Mouse (Mus musculus) adrenal gland, postnatal 10 days (tissue): Measurements from ENCODE around the gene Fto. TPM values are rescaled to one million over a fixed set of nuclear protein-coding genes. Genes with fewer than 3 reads are reported as not detected.

ENCODE experiments used
- DNase-seq: peaks from one replicate; pipeline ENCODE4 v3.0.0; 2021; ENCODE audit warnings: mixed read lengths
- total RNA-seq, 2 experiments: library from RNA; stranded (reverse); gene quantifications; 2 replicates each; pipeline ENCODE4 v1.2.3; 2021

Gene Fto
- total RNA-seq, 2 experiments from 2014 or later: 64.6 to 79.4 TPM

DNA sequence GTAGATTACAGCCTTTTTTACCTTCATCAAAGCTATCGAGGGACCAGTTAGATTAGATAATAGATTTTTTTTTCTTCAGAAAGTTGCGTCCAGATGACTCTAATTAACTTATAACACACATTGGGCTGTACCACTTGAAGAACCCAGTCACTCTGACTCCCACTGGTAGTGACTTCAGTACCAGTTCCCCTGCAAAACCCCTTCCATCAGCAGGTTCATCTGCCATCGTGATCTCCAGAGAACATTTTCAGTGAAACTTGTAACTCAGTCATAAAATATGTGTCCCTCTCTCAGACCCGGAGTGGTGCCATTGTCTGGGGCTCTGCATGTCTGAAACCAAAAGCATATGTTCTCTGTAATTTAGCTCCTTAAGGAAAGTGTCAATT, 211.5 kb downstream of the Fto start:
- DNase-seq: no peak

DNA sequence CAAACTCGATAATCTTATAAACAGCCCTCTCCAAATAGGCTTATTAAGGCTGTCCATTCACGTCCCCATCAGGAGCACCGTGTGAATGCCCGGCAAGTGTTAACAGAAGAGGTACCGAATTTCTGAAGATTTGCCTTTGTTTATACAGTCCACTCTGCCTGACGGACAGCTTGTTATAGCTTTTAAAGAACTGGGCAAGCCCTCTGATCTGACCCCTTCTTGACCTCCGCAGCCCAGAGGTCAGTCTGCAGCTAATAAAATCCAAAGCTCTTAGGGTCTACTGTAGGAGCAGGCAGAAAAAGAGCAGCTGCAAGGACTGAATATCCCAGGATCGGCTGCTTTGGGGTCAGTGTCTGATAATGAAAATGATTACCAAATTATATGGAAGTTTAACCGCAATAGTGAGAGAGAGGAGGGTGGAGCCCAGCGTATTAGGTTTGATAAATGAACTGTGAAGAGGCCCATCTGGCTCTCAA, 212.1 kb downstream of the Fto start:
- no peak for DNase-seq

DNA sequence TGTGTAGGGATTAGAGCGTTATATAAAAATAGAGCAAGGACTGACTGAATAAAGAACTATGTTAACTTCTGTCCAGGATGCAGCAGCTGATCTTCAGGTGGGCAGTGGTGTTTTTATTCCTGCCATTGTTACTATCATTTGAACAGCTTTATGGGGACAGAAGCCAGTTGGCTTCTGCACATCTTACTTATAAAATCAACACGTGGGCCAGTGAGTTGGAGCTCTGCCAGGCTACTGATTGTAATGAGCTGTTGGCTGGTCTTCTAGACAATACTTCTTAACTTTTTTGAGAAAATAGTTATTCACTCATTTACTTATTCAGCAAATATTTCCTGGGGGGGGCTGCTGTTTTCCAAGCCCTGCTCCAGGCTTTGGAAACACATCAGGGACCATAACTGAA, 215.6 kb downstream of the Fto start:
- DNase-seq: peak; percentile 39

DNA sequence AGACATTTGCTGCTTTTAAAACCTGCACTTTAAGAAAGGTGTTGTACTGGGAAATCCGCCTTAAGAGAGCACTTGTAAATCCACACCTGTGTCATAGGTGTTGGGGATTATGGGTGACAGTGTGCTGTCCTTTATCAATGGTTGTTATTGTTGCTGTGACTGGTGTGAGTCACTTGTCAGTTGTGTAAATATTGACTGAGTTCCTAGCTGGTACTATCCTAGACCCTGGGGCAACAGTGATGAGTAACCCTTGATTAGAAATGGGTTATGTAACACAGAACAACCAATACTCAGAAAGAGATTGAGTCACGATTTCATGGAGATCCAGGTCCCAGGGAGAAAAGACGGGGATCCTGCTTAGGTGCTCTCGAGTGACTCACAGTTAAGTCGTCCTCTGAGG, 216.4 kb downstream of the Fto start:
- DNase-seq: no peak

DNA sequence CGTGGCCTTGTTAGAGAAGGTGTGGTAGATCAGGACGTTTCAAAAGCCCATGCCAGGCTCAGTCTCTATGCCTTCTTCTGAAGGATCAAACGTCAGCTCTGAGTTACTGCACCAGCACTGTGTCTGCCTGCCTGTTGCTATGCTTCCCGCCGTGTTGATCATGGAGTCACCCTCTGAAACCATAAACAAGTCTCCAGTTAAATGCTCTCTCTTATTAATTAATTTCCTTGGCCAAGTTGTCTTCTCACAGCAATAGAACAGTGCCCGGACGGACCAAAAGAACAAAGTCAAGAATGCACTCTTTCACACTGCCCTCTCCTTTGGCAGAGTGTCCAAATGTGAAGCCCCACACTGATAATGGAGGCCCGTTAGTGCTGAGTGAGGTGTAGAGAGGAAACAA, 217.3 kb downstream of the Fto start:
- no peak for DNase-seq

DNA sequence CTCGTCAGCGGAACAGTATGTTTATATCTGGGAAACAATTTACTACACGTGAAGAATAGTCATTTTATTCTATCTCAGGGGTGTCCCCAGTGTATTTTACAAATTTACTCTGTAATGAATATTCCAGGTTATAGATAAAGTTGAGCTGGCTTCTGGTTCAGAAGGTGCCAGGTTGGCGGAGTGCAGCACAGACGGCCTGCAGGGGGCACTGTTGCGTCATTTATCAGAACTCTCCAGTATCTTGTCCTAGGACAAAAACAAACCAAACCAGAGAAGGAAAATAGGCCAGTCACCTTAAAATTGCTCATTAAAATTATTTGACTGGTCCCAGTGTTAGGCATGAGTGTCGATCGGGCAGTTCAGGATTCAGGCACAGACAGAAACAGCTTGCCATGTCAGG, 218.6 kb downstream of the Fto start:
- DNase-seq: peak; percentile 91

DNA sequence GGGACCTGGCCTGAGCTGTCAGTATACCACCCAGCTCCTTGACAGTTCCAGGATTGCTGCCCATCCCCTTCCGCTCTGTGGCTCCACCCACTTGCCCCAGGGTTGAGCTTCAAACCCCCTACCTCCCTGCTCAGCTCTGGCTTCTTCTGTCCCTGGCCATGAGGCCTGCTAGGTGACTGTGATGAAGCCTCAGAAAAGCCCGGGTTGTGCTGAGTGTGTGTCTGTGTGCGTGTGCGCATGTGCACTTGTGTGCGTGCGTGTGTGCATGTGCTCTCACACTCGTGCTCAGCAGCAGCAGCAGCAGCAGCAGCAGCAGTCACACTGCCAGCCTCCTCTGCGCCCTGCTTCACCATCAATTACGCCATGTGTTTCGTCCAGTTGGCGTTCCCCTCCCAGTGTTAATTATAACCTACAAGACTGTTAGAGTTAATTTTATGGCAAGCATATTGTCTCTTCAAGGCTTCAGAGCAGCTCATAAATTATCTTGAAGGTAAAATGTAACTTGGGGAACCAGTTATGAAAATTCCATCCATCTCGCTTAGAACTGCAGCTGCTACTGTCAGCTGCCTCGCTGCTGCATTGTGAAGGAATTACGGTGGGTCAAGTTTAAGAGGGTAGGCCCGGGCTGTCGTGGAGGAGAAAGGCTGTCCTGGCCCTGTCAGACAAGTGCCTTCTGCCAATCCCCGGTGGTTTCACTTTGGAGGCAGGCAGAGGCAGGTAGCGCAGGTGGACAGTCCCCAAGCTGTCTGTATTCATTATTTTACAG, 219.5 kb downstream of the Fto start:
- no peak for DNase-seq

DNA sequence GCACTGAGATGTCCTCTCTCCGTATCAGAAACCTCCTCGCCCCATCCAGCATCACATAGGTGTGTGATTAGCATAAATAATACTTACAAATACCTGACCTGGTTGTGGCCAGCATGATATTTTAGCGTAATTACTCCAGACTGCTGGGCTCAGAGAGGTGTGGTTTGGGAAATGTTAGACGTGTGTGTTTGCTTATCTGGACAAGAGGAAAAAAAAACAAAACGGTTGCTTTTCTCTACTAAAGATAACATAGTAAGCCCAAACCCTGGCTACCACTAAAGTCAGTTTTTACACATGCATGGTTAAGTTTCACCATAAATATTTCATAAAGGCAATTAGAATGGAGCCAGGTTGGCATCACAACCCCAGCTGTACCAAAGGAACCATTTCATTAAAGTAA, 221.4 kb downstream of the Fto start:
- no peak for DNase-seq

DNA sequence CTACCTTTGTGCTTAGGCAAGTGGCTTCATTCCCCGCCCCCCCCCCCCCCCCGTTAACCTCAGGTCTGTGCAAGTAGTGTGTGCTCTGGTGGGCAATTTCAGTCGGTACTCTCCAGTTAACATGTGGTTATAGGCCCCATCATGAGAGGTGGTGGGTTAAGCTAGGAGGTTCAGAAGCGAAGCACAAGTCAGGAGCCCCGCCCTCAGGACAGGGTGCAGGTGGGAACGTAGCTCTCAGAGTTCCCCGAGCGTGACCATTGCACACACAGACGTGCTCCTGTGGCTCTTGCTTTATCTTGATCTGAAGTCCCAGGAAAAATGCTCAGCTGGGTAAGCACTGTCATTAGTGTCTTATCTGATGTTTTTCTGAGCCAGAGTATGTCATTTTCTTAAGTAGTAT, 224.8 kb downstream of the Fto start:
- DNase-seq: no peak

DNA sequence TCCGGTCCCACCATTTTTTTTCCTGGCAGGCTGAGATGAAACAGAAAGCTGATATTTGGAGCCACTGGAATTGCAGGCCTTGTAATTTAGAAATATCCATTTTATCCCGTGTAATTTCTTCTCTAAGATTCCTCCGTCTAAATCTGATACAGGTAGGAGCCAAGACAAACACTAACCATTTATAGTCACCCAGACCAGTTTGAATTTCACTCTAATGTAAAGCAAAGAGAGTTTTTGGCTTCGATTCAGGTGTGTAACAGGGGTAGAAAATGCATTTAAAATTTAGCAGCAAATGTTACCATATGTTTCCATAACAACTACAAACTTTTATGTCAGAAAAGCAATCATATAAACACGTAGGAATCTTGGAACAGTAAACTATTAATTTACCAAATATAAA, 225.6 kb downstream of the Fto start:
- no peak for DNase-seq

DNA sequence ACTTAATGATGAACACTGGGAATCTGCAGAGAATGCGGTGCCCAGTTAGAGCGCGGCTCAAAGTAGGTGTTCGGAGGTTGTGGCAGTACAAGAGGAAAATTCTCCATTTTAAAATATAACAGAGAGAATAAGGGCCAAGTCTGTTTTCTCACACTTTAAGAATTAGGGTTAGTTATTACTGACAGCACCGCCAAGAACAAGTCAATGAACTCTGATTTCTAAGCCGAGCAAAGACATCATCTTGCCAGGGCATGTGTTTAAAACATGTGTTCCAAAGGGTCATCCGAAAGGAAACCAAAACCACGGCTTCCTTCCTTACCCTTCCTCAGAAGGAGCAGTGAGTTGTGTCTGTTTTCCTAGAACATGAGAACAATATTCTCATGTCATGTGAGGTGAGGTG, 226.3 kb downstream of the Fto start:
- no peak for DNase-seq

DNA sequence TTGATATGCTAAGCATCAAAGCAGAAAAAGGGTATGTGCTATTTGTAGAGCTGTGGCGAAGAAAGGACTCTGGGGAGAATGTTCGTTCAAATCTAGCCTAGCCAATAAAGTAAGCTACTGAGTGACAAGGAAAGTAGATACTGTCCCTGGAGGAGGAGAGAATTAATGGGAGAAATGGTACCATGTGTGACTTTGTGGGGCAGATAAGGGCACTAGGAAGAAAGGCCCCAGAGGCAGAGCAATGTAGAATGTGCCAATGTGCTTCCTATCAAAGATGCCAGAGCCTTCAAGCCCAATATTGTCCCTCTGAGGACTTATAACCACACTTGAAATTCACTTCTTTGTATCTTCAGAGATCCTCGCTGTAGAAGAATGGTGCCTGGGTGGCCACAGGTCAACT, 227.9 kb downstream of the Fto start:
- no peak for DNase-seq

DNA sequence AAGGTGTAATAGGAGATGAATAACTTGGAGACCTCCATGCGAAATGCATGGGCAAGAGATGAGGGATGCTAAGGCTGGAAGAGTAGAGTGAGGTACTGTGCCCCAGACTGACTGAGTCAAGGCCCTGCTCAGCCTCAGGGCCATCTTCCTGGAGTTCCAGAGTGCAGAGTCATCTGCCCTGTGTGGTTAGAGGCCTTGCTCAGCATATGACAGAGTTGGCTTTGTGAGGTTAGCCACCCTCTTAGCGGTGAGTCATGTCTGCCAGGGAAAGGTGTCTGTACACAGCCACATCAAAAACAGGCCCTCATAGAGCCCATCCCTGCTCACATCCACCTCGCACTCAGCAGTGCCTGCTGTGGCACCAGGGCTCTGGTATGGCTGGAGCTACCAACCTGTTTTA, 232.2 kb downstream of the Fto start:
- peak; percentile 14 for DNase-seq

DNA sequence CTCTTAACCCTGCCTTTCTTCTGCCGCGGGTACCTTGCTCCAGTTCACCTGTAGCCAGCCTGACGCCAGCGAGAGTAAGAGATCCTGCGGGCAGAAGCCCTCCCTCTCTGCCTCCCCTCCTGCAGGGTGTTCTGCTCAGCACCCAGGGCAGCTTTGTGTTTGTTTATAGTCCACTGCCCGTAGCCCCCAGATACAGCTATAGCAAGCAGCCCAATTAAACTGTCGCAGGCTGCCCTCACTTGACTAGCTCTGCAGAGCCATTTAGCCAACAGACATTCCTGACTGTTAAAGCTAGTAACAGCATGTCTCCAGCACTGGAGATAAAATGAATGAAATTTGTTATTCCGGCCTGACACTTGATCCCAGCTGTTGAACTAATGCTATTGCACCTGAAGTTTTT, 233.3 kb downstream of the Fto start:
- no peak for DNase-seq

DNA sequence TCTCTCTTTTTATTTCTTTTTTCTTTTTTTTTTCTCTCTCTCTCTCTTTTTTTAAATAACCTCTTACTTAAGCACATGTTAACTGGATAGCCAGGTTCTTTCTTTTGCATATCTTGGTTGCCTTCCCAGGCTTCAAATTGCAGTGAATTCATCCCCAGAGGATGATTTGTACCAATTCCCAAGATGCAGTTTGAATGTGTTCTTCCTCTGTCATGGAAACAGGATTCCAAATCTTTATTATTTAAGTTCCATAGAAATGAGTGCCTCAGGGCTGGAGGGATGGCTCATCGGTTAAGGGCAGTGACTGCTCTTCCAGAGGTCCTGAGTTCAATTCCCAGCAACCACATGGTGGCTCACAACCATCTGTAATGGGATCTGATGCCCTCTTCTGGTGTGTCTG, 236.8 kb downstream of the Fto start:
- DNase-seq: no peak

DNA sequence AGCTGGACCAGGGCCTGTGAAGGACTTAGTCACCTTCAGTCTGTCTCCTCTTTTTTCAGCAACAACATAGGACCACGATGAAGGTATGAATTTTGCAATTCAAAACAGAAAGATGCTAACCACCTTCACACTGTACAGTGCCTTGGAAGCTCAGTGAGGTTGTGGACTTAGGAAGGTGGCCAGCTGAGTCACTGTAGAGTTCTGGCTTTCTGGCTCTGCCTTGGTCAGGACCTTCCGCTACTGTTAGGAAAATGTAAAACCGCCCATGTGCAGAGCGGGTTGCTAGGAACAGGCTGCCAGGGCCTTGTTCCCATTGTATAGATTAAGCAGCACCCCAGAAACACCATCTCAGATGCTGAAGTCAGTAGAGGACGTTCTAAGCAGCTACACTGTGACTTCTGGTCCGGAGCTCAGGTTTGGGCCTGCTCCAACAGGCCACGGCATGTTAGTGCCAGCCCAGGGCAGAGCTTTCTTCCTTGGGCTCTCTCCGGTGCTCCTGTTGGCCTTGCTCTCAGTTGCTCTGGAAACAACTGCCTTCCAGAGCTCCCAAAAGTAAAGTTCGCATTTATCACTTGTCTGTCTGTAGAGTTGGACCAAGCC, 237.9 kb downstream of the Fto start:
- no peak for DNase-seq

DNA sequence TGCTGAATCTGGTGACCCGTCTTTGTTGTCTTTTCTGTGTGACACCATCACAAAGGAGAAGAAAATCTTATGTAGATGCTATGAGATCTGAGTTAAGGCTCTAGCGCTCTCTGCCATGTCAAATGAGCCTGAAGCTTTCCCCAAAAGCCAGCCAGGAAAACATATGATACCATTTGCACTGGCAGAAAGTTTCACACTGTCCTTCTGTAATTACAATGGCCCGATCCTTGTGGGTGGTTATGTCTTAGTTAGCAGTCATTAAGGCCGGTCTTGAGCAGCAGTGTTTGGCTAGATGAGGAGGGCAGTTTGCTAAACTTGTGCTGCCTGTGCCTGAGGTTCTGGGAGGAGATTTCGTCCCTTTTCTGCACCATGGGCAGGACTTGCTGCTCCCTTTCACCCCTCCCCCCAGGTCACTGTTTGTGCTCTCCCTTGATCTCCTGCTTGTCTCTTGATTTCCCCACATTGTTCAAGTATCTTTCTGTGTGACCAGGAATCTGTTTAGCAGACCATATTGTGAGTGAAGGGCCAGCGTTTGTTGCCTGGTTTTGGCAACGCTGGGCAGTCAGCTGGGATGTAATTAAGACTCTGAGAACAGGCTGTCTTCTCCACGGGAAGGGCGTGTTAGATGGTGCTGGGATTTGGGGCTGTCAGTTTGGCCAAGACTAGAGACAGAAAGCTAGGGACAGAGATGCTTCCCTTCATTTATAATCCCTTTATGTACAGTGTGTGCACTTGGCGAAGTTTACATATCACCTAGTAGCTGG, 238.6 kb downstream of the Fto start:
- DNase-seq: no peak

DNA sequence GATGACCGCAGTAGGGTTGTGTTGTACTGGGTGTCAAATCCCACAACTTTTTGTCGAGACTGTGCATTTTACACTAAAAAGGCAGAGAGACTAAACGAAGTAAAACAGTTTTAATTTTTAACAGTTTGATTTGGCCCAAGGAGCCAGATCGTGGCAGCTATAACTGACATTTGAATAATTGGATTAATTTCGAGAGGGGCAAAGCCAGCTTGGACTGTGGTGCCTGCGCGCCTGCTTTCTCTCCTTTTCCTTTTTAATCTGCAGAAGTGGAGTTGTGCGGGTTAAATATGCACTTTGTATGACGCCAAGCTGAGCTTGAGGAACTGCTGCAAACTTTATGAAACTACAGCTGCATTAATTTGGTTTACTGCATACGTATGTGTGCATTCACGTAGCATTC, 239.3 kb downstream of the Fto start:
- no peak for DNase-seq

DNA sequence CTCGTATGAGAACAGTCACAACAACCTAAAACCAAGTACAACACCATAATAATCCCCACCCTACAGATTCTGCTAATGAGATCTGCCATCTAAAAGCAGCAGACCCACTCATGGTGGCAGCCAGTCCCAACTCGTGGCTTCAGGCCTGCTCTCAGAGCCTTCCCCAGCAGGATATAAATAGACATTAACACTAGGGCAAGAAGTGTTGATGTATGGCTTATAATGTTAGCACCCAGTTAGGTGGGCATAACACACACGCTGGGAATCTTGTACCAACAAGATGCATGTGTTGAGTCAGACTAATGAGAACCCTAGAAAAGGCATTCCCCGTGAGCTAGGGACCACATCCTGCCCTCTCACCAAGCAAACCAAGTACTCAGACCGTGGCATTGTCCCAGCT, 240.1 kb downstream of the Fto start:
- no peak for DNase-seq

DNA sequence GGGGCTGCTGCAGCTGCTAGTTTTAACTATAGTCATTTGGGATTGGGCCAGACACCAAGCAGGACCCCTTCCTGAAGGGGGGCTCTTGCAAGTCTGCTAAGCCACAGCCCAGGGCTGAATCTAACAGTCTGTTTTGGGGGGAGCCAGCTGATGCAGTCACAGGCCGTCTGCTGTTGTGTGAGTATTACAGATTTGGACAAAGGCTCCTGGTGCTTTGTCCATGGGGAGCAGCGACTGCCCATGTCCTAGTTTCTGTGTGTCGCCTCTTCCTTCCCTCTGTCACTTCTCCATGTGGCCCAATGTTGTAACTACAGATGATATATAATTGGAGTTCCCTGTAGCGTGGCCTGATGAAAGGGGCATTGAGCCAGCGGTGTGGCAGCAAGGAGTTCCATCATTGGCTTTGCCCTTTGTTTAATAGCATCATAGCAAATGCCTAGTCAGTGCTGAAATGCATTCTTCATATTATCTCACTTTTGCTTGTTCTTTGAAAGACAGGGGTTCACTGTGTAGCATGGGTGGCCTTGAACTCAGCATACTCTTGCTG, 243.8 kb downstream of the Fto start:
- DNase-seq: no peak

DNA sequence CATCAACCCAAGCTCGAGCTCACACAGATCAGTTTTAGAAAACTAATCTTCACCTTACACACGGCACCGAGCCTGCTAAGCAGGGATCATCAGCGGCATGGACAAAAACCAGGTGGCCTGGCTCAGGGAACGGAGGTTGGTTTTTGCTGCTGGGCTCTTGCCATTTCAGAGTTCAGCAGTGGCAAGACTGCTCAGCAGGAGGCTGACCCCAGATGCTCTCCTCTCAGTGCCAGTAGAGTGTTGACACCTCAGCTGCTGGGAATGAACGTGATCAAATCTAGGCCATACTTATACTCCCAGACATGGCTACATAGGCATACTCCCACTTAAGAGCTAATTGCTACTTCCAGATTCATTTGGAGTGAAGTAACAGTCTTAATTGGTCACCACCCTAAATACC, 245.1 kb downstream of the Fto start:
- DNase-seq: no peak

DNA sequence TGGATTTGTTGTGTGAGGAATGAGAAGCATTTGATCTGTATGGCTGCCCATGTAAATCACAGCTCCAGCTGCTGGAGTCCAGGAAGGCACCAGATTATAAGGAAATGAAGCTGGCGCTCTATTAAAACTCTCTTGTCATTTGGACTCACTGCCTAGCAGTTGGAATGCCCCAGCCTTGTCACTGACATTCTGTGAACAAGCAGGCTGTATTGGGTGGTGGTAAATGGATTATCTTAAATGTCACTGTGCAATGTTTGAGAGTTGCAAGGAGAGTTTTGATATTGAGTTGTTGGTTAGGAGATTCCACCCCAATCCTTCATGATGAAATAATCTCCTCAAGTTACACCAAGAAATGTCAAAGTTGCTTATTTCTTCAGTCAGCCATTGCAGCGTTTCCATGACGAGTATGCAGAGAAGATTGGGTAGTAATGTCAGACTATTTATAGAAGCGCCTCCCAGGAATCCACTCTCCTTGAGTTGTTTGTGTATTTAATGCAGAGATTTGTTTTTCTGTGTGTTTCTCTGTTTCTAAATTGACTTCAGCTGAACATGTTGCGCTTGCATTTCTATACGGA, 246.8 kb downstream of the Fto start:
- no peak for DNase-seq

DNA sequence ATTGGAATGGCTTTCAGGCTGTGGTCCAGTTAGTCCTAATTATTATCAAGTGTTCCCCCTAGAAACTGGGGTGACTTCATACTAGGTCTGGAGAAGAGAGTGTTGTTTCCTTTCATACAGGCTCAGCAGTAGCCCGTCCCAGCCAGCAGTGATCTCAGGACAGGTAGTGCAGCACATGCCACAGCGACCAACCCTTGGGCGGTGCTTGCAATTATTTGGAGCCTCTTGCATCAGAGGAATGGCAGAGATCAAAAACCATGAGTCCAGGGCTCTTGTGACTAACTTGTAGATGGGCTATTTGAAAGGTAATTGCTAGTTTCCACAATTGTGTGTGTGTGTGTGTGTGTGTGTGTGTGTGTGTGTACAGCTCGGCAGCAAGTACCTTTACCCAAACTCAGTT, 247.9 kb downstream of the Fto start:
- DNase-seq: no peak
